Mouse (Mus musculus): Measurements from ENCODE around the gene Eif4b.

DNA sequence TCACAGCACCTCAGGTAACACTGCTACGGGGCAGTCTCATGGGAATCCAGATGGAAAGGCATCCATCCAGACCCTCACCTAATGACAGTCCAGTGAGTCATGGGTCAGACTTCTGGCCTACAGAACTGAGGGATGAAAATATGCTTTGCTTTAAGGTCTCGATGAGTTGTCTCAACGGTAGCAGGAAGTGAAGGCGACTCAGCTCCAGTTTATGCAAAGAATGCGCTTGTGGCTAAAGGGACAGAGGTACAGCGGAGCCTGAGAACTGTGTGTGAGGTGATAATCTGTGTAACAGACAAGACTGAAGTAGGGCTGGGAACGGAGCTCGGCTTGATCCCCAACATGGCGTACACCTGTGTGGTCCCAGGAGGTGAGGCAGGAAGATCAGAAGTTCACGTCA is 27.9 kb upstream of the Eif4b start:
- TF ChIP-seq POLR2A (IDR thresholded peaks at IDR 0.05; ENCODE audit: extremely low read depth, insufficient read depth, low read length) (no peak), CTCF (IDR thresholded peaks at IDR 0.05; ENCODE audit: low read depth, low read length) (no peak)
